Mouse (Mus musculus) heart, postnatal 25 days (tissue): ENCODE results near the gene Car9. TPM values are rescaled to one million over a fixed set of nuclear protein-coding genes. Genes with fewer than 3 reads are reported as not detected.
A peak's percentile ranks its signal among the peaks of the same experiment; 100 is the strongest.
"Not testable (repeated sequence)": the region's sequence is repeated elsewhere in the genome, so short reads cannot be mapped to it uniquely, and the experiment has no call there.

Source experiments
- DNase-seq: peaks from one replicate; pipeline ENCODE4 v3.0.0; 2022; ENCODE audit warnings: low spot score
- intact Hi-C: fragments of 180-260 bp; cut with DNase I; formaldehyde crosslinking; loops from one replicate; pipeline ENCODE4 v1.15.1; 2025
- total RNA-seq, 2 experiments: library from RNA; stranded (reverse); gene quantifications; 2 replicates each; pipeline ENCODE4 v1.2.3; 2021

Car9 gene
- under 1 TPM; 0.31 to 0.34 TPM for total RNA-seq

DNA sequence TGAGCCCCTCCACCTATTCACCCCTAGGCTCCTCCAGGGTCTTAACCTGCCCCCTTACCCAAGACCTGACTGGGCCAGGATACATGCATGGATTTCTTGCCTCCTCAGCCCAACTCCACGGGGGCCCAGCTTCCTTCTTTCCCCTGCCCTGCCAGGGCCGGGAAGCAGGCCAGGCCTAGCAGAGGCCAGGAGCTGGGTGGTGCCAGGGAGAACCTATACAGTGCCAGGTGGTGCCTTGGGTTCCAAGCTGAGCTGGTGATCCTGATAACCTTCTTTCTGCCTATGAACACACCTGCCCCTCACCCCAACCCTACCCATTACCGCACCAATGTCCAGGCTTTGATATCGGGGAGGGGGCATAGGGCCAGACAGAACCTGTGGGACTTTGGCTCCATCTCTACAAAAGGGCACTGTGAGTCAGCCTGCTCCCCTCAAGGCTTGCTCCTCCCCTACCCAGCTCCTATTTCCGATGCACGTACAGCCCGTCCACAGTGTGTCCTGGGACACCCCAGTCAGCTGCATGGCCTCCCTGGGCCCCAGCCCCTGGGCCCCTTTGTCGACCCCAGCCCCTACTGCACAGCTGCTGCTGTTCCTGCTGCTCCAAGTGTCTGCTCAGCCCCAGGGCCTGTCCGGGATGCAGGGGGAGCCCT, at the start of gene Car9:
Gene Car9 (plus strand): TSS at position 431 of the 650 bp plus-strand sequence.
- intact Hi-C loops, result no loop called here
- DNase-seq, result no peak

DNA sequence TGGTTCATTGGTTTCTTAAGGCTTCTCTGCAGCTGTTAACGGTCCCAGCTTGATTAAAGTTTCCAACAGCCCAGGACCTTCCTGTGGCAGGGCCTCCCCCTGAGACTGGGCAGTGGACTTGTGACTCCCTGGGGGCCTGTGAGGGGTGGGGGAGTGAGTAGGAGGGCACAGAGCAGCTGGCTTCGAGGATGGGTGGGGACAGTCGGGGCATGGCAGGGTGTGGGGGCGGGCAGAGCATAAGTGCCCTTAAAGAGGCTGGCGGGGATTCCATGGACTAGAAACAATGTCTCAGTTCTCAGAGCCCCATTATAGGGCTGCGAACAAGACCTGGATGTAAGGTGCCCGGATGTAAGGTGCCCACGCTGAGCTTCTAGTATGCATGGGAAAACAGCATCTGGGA, 49.6 kb upstream of the Car9 start:
- intact Hi-C loops, result no loop called here
- no peak for DNase-seq

DNA sequence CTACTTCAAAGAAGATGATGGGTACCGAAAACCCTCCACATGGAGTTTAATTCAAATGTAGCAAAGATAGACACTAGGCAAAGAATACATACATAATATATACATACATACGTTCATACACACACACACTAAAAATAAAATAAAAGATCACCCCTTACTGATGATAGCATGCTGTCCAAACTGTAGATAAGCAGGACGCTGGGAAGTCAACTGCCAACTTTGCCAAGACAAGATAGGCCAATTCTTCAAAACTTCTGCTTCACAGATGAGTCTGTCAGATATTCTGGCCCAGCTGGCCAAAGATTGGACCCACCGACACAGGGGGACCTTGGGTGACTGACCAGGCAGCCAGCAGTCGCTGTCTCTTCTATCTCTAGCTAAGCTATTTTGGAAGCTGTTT, 43.7 kb upstream of the Car9 start:
- intact Hi-C loops, result no loop called here

DNA sequence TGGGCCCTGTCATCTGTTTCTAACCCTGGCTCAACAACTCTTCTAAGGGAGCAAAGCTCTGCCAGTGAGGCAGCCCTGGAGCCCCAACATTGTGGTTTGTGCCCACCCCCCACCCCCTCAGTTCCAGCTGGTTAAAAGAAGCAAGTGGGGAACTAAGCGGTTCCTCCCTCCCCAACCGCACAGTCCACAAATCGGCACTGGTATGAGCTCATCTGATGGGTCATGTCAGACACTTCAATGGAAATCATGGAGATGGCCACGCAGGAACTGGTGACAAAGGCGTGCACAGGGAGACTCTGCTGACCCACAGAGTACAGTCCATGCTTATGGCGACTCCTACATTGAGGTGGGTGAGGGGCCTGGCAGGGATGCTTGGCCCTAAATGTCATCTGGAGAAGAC, 40.8 kb upstream of the Car9 start:
- intact Hi-C loops, result no loop called here
- no peak for DNase-seq

More for the DNA sequence above, 43.7 kb upstream of the Car9 start:
- no peak for DNase-seq

DNA sequence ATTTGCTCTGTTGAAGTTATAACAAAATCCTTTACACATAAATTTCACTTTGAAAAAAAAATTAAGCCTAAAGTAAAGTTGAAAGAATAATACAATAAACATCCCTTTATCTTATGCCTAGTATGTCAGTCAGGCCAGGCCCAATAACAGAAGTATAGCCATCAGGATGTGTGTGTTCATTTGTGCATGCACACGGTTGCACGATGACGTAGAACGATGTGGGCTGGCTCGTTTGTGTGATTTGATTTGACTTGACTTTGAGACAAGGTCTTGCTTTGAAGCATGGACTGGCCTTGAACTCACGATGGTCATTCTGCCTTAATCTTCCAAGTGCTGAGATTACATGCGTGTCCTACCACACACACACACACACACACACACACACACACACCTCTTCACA, 39.9 kb upstream of the Car9 start:
- no peak for DNase-seq
- intact Hi-C loops, result no loop called here

- intact Hi-C loops, result no loop called here
- DNase-seq, result no peak
These were observed 36.5 kb upstream of the Car9 start for GRCm38 (mm10) chr4:43470301-43470700.

- intact Hi-C loops, result no loop called here
- DNase-seq, result no peak
These were observed 33.1 kb upstream of the Car9 start for GRCm38 (mm10) chr4:43473636-43474035.

DNA sequence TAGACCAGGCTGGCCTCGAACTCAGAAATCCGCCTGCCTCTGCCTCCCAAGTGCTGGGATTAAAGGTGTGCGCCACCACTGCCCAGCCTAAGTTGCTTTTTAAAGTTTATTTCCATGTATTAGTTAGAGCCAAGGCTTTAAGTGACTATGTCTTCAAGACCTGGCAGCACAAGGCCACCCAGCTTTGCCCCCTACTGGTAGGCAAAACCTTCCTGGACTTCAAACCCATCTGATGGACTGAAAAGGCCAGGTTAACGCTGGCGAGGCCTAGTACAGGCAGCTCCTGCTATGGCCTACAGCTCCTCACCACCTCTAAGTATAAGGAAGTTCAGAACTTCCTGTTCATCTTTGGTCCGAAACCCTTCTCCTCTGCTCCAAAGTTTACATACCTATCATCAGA, 30.2 kb upstream of the Car9 start:
- DNase-seq, result no peak
- intact Hi-C loops, result loop anchor here (5.0 kb wide), 1 partner anchor 209 kb away; the partner anchor contains the start of gene Atp8b5

- DNase-seq, result peak; percentile 80
- intact Hi-C loops, result loop anchor here (2.0 to 5.0 kb wide), 2 partner anchors 33 to 211 kb away; partner anchors contain the start of gene Atp8b5
These were observed 28.8 kb upstream of the Car9 start for GRCm38 (mm10) chr4:43477857-43478533.

DNA sequence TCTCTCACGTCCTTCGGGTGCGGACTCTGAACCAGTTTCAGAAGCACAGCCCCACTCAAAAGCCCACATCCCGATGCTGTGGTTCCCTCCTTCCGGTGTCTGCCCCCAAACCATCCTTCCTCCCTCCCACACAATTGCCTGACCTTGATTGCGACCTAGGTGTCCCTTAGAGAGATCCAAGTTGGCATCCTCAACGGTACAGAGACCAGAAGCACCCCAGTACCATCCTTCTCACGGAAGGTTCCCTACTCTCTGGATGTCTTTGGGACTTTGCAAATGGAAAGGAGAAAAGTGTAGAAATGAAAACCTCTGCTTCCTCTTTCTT, 28.3 kb upstream of the Car9 start:
- intact Hi-C loops, result loop anchor here (2.0 to 5.0 kb wide), 2 partner anchors 34 to 211 kb away; partner anchors contain the start of gene Atp8b5
- no peak for DNase-seq

GRCm38 (mm10) chr4:43478906-43479832, 27.6 kb upstream of the Car9 start:
- no peak for DNase-seq
- intact Hi-C loops, result loop anchor here (2.0 to 5.0 kb wide), 2 partner anchors 34 to 212 kb away; partner anchors contain the start of gene Atp8b5

- DNase-seq, result no peak
- intact Hi-C loops, result no loop called here
These were observed 25.8 kb upstream of the Car9 start for GRCm38 (mm10) chr4:43480985-43481384.

DNA sequence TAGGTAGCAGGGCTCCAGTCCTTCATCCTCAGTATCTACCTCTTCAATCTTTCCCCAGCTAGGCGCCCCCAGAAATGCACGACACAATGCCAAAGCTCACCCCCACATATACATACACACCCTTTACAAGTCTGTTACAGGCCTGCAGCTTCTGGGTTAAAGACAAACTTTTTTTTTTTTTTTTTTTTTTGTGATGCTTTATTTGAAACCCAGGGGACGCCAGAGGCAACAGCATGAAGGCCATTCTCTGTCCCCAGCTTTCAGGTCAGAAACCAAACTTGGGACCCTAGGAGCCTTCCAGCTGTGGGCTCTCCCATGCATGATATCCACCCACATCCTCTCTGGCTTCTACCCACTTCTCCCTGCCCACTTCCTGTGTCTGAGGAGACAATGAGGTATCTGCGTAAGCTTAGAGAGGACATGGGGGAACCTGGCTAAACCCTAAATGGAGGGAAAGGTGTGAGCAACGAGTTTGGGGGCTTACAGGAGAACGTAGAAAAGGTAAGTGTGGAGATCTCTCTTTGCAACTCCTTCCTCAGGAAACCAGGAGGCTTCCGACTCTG, 24.8 kb upstream of the Car9 start:
- no peak for DNase-seq
- intact Hi-C loops, result no loop called here

DNA sequence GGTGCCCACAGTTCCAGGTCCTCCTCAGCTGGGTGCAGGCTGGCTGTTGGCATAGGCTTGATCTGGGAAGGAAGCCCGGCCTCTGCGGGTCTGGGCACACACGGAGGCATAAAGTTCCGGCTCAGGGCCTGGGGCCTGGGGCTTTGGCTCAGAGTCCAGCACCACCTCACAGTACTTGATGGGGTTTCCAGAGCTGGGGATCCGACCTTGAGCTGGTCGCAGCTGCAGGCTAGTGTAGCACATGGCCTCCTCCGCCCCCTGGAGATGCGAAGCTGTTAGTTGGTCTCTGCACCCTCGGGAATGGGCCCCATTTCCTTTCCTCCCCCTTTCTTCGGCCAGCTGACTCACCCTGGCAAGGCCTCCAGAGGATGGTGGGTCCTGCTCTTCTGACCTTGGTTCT, 24.2 kb upstream of the Car9 start:
- intact Hi-C loops, result no loop called here

GRCm38 (mm10) chr4:43483535-43484091, 23.2 kb upstream of the Car9 start, which contains the start of gene Sit1:
Sit1 (minus strand) TSS chr4:43483734.
- intact Hi-C loops, result no loop called here
- DNase-seq, result no peak

More for the DNA sequence above, 24.2 kb upstream of the Car9 start:
- DNase-seq, result no peak

GRCm38 (mm10) chr4:43485666-43486065, 21.1 kb upstream of the Car9 start:
- intact Hi-C loops, DNase-seq: not testable (repeated sequence)

DNA sequence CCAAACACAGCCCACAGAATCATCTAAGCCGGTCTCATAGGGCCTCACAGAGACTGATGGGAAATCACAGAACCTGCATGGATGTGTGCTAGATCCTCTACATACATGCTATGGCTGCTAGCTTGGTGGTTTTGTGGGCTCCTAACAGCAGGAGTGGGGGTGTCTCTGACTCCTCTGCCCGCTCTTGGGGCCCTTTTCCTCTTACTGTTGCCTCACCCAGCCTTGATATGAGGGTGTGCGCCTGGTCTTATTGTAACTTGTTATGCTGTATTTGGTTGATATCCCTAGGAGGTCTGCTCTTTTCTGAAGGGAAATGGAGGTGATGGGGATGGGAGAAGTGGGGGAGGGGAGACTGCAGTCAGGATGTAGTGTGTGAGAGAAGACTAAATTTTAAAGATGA, 17.2 kb upstream of the Car9 start:
- no peak for DNase-seq
- intact Hi-C loops, result loop anchor here (1.0 kb wide), 1 partner anchor 68 kb away; no protein-coding TSS in a partner anchor

DNA sequence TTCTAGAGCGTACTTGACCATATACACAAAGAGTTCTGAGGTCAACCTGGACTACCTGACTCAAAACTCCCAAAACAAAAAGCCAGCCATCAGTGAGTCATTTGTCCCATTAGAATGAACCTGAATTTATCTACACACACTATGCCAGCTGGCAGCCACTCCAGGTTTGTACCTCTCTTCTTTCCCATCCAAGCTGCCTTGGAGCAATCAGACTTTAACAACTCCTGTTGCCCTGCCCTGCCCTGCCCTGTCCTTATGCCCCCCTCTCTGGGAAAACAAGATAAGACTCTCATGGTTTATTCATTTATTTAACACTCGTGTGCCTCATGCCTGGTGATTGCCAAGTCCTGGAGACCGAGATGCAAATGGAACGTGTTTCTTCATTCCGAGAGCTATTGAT, 16.0 kb upstream of the Car9 start:
- intact Hi-C loops, result no loop called here
- DNase-seq, result no peak

DNA sequence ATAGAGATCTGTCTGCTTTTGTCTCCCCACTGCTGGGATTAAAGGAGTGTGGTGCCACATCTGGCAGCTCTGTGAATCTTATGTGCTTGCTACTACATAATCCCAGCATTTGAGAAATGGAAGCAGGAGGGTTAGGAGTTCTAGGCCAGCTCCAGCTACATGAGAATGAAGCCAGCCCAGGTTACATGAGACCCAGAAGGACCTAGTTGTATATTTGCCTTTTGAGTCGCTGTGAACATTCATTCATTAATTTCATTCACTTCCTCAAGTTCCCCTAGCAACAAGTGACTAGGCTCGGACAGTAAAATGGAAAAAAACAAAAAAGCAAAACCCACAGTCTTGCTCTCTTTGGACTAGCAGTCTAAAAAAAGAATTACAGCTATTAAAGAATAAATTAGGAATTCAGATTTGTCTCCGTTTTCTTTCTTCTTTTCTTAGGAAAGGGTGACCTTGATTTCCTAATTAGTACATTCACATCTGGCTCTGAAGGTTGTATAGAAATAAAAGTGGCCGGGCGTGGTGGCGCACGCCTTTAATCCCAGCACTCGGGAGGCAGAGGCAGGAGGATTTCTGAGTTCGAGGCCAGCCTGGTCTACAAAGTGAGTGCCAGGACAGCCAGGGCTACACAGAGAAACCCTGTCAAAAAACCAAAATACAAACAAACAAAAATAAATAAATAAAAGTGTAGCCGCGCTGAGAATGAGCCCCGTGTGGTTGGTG, 14.5 kb upstream of the Car9 start:
- DNase-seq, result no peak
- intact Hi-C loops, result no loop called here
